ENCODE assay signal across 15 mouse cellular contexts in genomic region chr8:46736260-46736659, GRCm38 (mm10). TPM values are rescaled to one million over a fixed set of nuclear protein-coding genes. Genes with fewer than 3 reads are reported as not detected.
DNase-seq lines count a peak whose midpoint lies in the region; ATAC-seq and TF ChIP-seq lines count a peak whose summit lies in the region.
"Had no signal": no experiment of that assay in that cellular context is flagged by ENCODE, and none has a peak within 500 bp of the region (broad histone marks: within the 10 kb centered on the region; RNA-seq: fewer than 3 reads in every experiment).

No protein-coding gene starts in this region.

- H3K4me2 ChIP-seq in forebrain, postnatal 0 days (ENCODE audit: low read depth), result no peak overlapping the region
- H3K4me2 ChIP-seq in liver, embryonic 14.5 days (ENCODE audit: low read depth), result no peak overlapping the region
- no peak overlapping the region for H3K4me2 ChIP-seq in liver, embryonic 11.5 days
- H3K4me2 ChIP-seq in CH12.LX (ENCODE audit: insufficient read depth, low read depth, poor library complexity, severe bottlenecking), result no peak overlapping the region
- H3K4me2 ChIP-seq: heart, embryonic 15.5 days; neural tube, embryonic 13.5 days had no signal

- TF ChIP-seq RAD21 in CH12.LX (IDR thresholded peaks at IDR 0.05; ENCODE audit: low read depth, low read length), result peak; percentile 45

- TF ChIP-seq CTCF in forebrain, postnatal 0 days (IDR thresholded peaks at IDR 0.05; ENCODE audit: low read depth), result peak; percentile 39
- peak; percentile 71 for TF ChIP-seq CTCF in liver, embryonic 14.5 days (IDR thresholded peaks at IDR 0.05; ENCODE audit: low read depth)
- peak in 1 of 2 experiments; percentile 57; a peak in 2 of 4 replicates for TF ChIP-seq CTCF in CH12.LX (conservative IDR thresholded peaks at IDR 0.05 in 1 of 2, IDR thresholded peaks at IDR 0.05 in 1 of 2; ENCODE audit: low read depth in 2 of 2, low read length in 2 of 2)
- TF ChIP-seq CTCF in bone marrow macrophage, adult 2 months (IDR thresholded peaks at IDR 0.05; ENCODE audit: low read depth, low read length), result peak; percentile 32; the same call in 1 of the 2 replicates

- dilution Hi-C loops in CH12.LX (cut with MboI; ENCODE audit: extremely low pct_ligation_motif_present, extremely low pct_unique_long_range_greater_than_20kb, low sequenced_read_pairs), result no loop called here

- no peak overlapping the region for H3K9ac ChIP-seq in forebrain, postnatal 0 days
- H3K9ac ChIP-seq in liver, embryonic 14.5 days (replicated peaks), result no peak overlapping the region
- H3K9ac ChIP-seq in liver, embryonic 11.5 days (ENCODE audit: low read depth, low read length), result no peak overlapping the region
- no peak overlapping the region for H3K9ac ChIP-seq in CH12.LX (ENCODE audit: insufficient read depth, low read depth)
- H3K9ac ChIP-seq: heart, embryonic 15.5 days; neural tube, embryonic 13.5 days had no signal

- H3K9me3 ChIP-seq in forebrain, postnatal 0 days (ENCODE audit: low read length), result no peaks in the 10 kb centered on the region
- peaks cover 7% of the 10 kb centered on the region; the same call in 1 of the 2 replicates for H3K9me3 ChIP-seq in forebrain, embryonic 10.5 days
- peaks cover 4% of the 10 kb centered on the region for H3K9me3 ChIP-seq in liver, embryonic 14.5 days (ENCODE audit: control insufficient read depth, low read length)
- peaks cover 2% of the 10 kb centered on the region; the same call in 1 of the 2 replicates for H3K9me3 ChIP-seq in liver, embryonic 11.5 days (ENCODE audit: control insufficient read depth, low read length)
- peaks cover 12% of the 10 kb centered on the region for H3K9me3 ChIP-seq in CH12.LX (replicated peaks; ENCODE audit: low read length)
- H3K9me3 ChIP-seq: neural tube, embryonic 13.5 days had no signal

- TF ChIP-seq POLR2A in CH12.LX (IDR thresholded peaks at IDR 0.05; ENCODE audit: low read depth, low read length), result no peak
- TF ChIP-seq POLR2A in bone marrow macrophage, adult 2 months (IDR thresholded peaks at IDR 0.05; ENCODE audit: borderline replicate concordance, low read depth, low read length), result no peak

- H3K4me1 ChIP-seq in forebrain, postnatal 0 days (ENCODE audit: insufficient read depth), result no peaks in the 10 kb centered on the region; the same call in 1 of the 2 replicates
- H3K4me1 ChIP-seq in forebrain, embryonic 10.5 days, result peaks cover 17% of the 10 kb centered on the region
- H3K4me1 ChIP-seq in liver, embryonic 14.5 days (replicated peaks; ENCODE audit: control insufficient read depth in 2 of 2, insufficient read depth in 2 of 2, low read length in 1 of 2), result peaks cover 14 to 22% of the 10 kb centered on the region in 2 experiments
- peaks cover 20% of the 10 kb centered on the region for H3K4me1 ChIP-seq in liver, embryonic 11.5 days (replicated peaks; ENCODE audit: control insufficient read depth, insufficient read depth, low read length)
- H3K4me1 ChIP-seq in CH12.LX (ENCODE audit: control insufficient read depth in 1 of 2, insufficient read depth in 2 of 2), result peaks cover 4 to 11% of the 10 kb centered on the region in 2 experiments; a peak in 3 of 4 replicates
- peaks cover 17% of the 10 kb centered on the region for H3K4me1 ChIP-seq in bone marrow macrophage, adult 2 months (ENCODE audit: control insufficient read depth, insufficient read depth, low read length)

- H3K27me3 ChIP-seq in forebrain, postnatal 0 days (ENCODE audit: insufficient read depth, low read length), result no peaks in the 10 kb centered on the region
- no peaks in the 10 kb centered on the region for H3K27me3 ChIP-seq in forebrain, embryonic 10.5 days (ENCODE audit: poor library complexity, severe bottlenecking)
- H3K27me3 ChIP-seq in liver, embryonic 14.5 days (ENCODE audit: control insufficient read depth, insufficient read depth, low read length), result no peaks in the 10 kb centered on the region
- H3K27me3 ChIP-seq in liver, embryonic 11.5 days (replicated peaks; ENCODE audit: control insufficient read depth, insufficient read depth, low read length), result no peaks in the 10 kb centered on the region
- H3K27me3 ChIP-seq in CH12.LX (replicated peaks), result no peaks in the 10 kb centered on the region
- H3K27me3 ChIP-seq: heart, embryonic 15.5 days; neural tube, embryonic 13.5 days had no signal

- no peaks in the 10 kb centered on the region for H3K36me3 ChIP-seq in forebrain, postnatal 0 days (ENCODE audit: insufficient read depth)
- H3K36me3 ChIP-seq in forebrain, embryonic 10.5 days (replicated peaks), result no peaks in the 10 kb centered on the region; the same call in 1 of the 2 replicates
- H3K36me3 ChIP-seq in liver, embryonic 14.5 days (replicated peaks; ENCODE audit: control insufficient read depth, insufficient read depth, low read depth), result no peaks in the 10 kb centered on the region
- H3K36me3 ChIP-seq in liver, embryonic 11.5 days (ENCODE audit: control insufficient read depth, insufficient read depth, low read length), result no peaks in the 10 kb centered on the region
- peaks cover 3 to 33% of the 10 kb centered on the region in 2 experiments for H3K36me3 ChIP-seq in CH12.LX (replicated peaks in 1 of 2; ENCODE audit: control insufficient read depth in 1 of 2, insufficient read depth in 1 of 2, low read length in 1 of 2)
- H3K36me3 ChIP-seq: heart, embryonic 15.5 days; neural tube, embryonic 13.5 days had no signal

- peaks cover 28% of the 10 kb centered on the region for H3K79me2 ChIP-seq in CH12.LX (replicated peaks; ENCODE audit: control insufficient read depth, extremely low read depth, insufficient read depth, poor library complexity, severe bottlenecking)

- ATAC-seq in forebrain, postnatal 0 days, result no peak
- no peak for ATAC-seq in liver, embryonic 14.5 days (ENCODE audit: insufficient read depth)
- no peak for ATAC-seq in liver, embryonic 11.5 days (replicated peaks; ENCODE audit: low FRiP score)
- ATAC-seq in megakaryocyte progenitor cell, adult 5-6 weeks (replicated peaks; ENCODE audit: poor library complexity), result no peak

- no peak for TF ChIP-seq EP300 in liver, embryonic 14.5 days (IDR thresholded peaks at IDR 0.05; ENCODE audit: low read depth)
- no peak for TF ChIP-seq EP300 in CH12.LX (IDR thresholded peaks at IDR 0.05; ENCODE audit: low read length)

- intact Hi-C loops in left cerebral cortex, postnatal 10 days (cut with DNase I), result loop anchor here (5.0 kb wide), 2 partner anchors 49 to 201 kb away; no protein-coding TSS in a partner anchor

- H3K4me3 ChIP-seq in forebrain, postnatal 0 days (ENCODE audit: low read depth, low read length), result no peak overlapping the region
- no peak overlapping the region for H3K4me3 ChIP-seq in forebrain, embryonic 10.5 days
- H3K4me3 ChIP-seq in liver, embryonic 14.5 days (ENCODE audit: insufficient read depth in 1 of 2, low read depth in 2 of 2, low read length in 2 of 2), result no peak overlapping the region
- no peak overlapping the region for H3K4me3 ChIP-seq in liver, embryonic 11.5 days (ENCODE audit: low read depth, low read length)
- H3K4me3 ChIP-seq in CH12.LX (replicated peaks in 1 of 3; ENCODE audit: low read depth in 2 of 3, low read length in 2 of 3, poor library complexity in 1 of 3), result no peak overlapping the region
- H3K4me3 ChIP-seq in bone marrow macrophage, adult 2 months (ENCODE audit: insufficient read depth, low read length), result no peak overlapping the region
- H3K4me3 ChIP-seq: heart, embryonic 15.5 days; midbrain, embryonic 10.5 days; neural tube, embryonic 13.5 days had no signal

- H3K27ac ChIP-seq in forebrain, postnatal 0 days (ENCODE audit: low read depth, low read length), result no peak overlapping the region
- H3K27ac ChIP-seq in forebrain, embryonic 10.5 days, result no peak overlapping the region
- H3K27ac ChIP-seq in liver, embryonic 14.5 days, result no peak overlapping the region
- no peak overlapping the region for H3K27ac ChIP-seq in liver, embryonic 11.5 days (ENCODE audit: low read depth, low read length)
- H3K27ac ChIP-seq in CH12.LX (ENCODE audit: insufficient read depth, low read depth), result no peak overlapping the region
- H3K27ac ChIP-seq in bone marrow macrophage, adult 2 months (ENCODE audit: insufficient read depth, low read depth, low read length), result no peak overlapping the region
- H3K27ac ChIP-seq: midbrain, embryonic 10.5 days; neural tube, embryonic 13.5 days had no signal

- DNase-seq in forebrain, postnatal 0 days, result no peak
- no peak for DNase-seq in forebrain, embryonic 10.5 days (ENCODE audit: extremely low spot score, low spot score)
- DNase-seq in liver, embryonic 14.5 days (ENCODE audit: low read depth in 3 of 3, low spot score in 3 of 3), result no peak
- DNase-seq in liver, embryonic 11.5 days (ENCODE audit: low spot score), result no peak
- no peak for DNase-seq in CH12.LX (ENCODE audit: extremely low read depth)
- DNase-seq in left cerebral cortex, postnatal 10 days (ENCODE audit: extremely low spot score in 1 of 2, low spot score in 2 of 2), result no peak
- DNase-seq: adrenal gland, adult 8-10 months; gastrocnemius, postnatal 10 days; lung, adult 2 months; retina, postnatal 1 day had no signal

- in situ Hi-C loops in CH12.LX (cut with MboI; ENCODE audit: low pct_ligation_motif_present, low pct_unique_long_range_greater_than_20kb, low sequenced_read_pairs), result no loop called here

- 80% methylated on average over 3 of the region's 3 CpGs for WGBS in forebrain, postnatal 0 days
- WGBS in forebrain, embryonic 10.5 days, result 73% methylated on average over 3 of the region's 3 CpGs
- WGBS in liver, embryonic 14.5 days (ENCODE audit: insufficient replicate concordance), result 75% methylated on average over 3 of the region's 3 CpGs
- WGBS in liver, embryonic 11.5 days, result 74% methylated on average over 3 of the region's 3 CpGs

TF ChIP-seq in CH12.LX, 34 proteins besides CTCF, POLR2A, EP300 and RAD21 (continues in another document):
- TF ChIP-seq ZMIZ1 (IDR thresholded peaks at IDR 0.05; ENCODE audit: low read depth, low read length) (no peak), ZNF384 (IDR thresholded peaks at IDR 0.05; ENCODE audit: low read depth, low read length) (no peak), SMC3 (IDR thresholded peaks at IDR 0.05; ENCODE audit: low read depth, low read length) (peak; percentile 51)

RNA-seq across cellular contexts. Expression of gene Irf2, which starts 3.3 kb away (rescaled TPM):
- 3.0 and 8.5 TPM in 2 replicates for total RNA-seq in forebrain, postnatal 0 days (2014; rRNA removed)
- 5.4 and 9.1 TPM in 2 replicates for polyA plus RNA-seq in forebrain, postnatal 0 days (2015; fragmentation: Nextera tagmentation; extraction: Ambion mirVana)
- polyA plus RNA-seq in forebrain, embryonic 10.5 days (2016; fragmentation: Nextera tagmentation; extraction: Ambion mirVana), result 5.6 and 7.8 TPM in 2 replicates
- polyA plus RNA-seq in liver, embryonic 14.5 days (2012; rRNA removed), result 4.0 and 5.8 TPM in 2 replicates
- polyA plus RNA-seq in liver, embryonic 14.5 days (2014; fragmentation: Nextera tagmentation; extraction: Ambion mirVana), result 11.5 and 11.8 TPM in 2 replicates
- polyA plus RNA-seq in liver, embryonic 11.5 days (2014; fragmentation: Nextera tagmentation; extraction: Ambion mirVana), result 17.7 and 19.7 TPM in 2 replicates
- total RNA-seq in CH12.LX (2012; rRNA removed), result 9.1 and 10.2 TPM in 2 replicates
- total RNA-seq in CH12.LX (2014; rRNA removed), result 5.7 and 7.1 TPM in 2 replicates
- polyA plus RNA-seq in CH12.LX (2012; ENCODE audit: insufficient read length, low read depth), result 37.4 and 47.3 TPM in 2 replicates
- 107 and 110 TPM in 2 replicates for polyA plus RNA-seq in bone marrow macrophage, adult 2 months (2012; ENCODE audit: insufficient read depth, insufficient read length, missing spikeins)
- total RNA-seq in left cerebral cortex, postnatal 10 days (2021), result 10 to 100 TPM; 30.3 to 36.5 TPM
- total RNA-seq in megakaryocyte progenitor cell, adult 5-6 weeks (2015), result 56.6 and 58.9 TPM in 2 replicates
- 11.9 and 28.5 TPM in 2 replicates for total RNA-seq in megakaryocyte progenitor cell, adult 5-6 weeks (2017)
